Mouse (Mus musculus) ES-Bruce4 (cell line): Measurements from ENCODE around the gene Srgap3.

Source experiments
- CTCF ChIP-seq: IDR thresholded peaks from one replicate; pipeline ENCODE4 v1.8.1; 2011; ENCODE audit warnings: low read depth, low read length
- POLR2A ChIP-seq: IDR thresholded peaks from one replicate; pipeline ENCODE4 v1.8.1; 2011; ENCODE audit warnings: low read length; ENCODE audit not compliant: insufficient read depth

GRCm38 (mm10) chr6:112825657-112826056, 121.4 kb downstream of the Srgap3 start:
- no peak for TF ChIP-seq CTCF
- no peak for TF ChIP-seq POLR2A
